Mouse (Mus musculus): ENCODE data around the gene Wdr74.

DNA sequence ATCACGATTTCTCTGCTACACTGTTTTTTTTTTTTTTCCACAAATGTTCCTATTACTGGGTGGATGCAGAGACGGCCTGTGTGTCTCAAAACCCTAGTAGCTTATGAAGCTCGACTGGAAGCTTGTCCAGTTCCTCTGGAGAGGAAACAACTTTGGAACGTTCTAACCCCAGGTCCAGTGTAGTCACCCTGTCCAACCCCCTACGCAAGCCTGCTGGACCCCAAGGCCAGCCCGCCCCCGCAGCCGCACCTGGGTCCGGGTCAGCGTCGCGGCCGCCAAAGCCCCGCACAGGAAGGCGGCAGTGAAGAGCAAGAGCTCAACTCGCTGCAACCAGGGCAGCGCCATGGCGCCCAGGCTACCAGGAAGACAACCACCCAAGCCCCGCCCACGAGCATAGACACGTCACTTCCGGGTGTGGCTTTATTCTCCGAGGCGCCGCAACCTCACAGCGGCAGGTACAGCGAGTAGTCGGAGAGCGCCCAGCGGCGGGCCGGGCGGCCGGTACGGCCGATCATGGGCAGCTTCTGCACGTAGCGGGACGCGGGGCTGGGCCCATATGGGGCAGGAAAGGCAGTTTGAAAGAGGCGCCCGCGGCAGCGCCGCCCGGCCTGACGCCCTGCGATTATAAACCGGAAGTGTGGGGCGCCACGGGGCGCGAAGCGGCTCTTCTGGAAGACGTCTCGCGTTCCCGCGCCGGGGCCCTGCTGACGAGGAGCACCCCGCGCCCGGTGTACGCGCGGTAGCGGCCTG, 38.6 kb downstream of the Wdr74 start, which contains the start of gene Tmem179b:
- TF ChIP-seq POLR2A (IDR thresholded peaks at IDR 0.05; ENCODE audit: low read depth, low read length) (peak; percentile 87), CTCF (IDR thresholded peaks at IDR 0.05; ENCODE audit: extremely low read depth, insufficient read length, insufficient replicate concordance, low read depth, low read length) (no peak)

All from small intestine, adult 2 months (tissue).